Mouse (Mus musculus): ENCODE measurements around the gene Veph1.

The Veph1 gene

DNA sequence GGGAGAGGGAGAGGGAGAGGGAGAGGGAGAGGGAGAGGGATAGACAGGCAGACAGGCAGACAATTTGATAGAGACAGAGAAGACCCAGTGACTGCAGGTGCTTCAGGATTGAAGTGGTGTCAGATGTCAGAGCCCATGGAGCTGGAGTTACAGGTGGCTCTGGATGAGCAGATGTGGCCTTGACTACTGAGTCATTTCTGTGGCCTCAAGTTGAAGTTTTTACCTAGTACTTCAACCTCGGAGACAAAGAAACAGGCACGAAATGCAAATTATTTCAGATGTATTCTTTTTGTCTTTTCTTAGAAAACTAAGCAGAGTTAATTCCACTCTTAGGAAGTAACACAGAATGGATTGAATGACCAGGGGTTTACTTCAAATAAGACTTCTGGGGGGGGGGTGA lies 195.6 kb downstream of the Veph1 start:
- no peak for DNase-seq

DNA sequence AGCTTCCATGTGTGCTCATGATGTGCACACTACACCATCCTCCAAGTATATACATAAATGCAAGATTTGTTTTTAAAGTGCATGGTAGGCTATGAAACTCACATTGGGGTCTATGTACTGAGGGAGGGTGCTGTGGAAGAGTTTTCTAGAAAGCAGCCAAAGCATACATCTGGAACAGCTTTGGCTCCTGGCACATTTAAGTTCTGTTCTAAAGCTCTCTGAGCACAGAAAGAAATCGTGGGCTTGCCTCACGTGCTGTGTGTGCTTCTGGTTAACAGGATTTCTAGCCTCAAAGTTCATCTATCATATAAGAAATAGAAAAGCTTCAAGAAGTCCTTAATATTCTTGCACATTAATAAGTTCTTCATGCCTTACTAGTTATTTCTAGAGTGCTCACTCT lies 204.9 kb downstream of the Veph1 start:
- DNase-seq = no peak

DNA sequence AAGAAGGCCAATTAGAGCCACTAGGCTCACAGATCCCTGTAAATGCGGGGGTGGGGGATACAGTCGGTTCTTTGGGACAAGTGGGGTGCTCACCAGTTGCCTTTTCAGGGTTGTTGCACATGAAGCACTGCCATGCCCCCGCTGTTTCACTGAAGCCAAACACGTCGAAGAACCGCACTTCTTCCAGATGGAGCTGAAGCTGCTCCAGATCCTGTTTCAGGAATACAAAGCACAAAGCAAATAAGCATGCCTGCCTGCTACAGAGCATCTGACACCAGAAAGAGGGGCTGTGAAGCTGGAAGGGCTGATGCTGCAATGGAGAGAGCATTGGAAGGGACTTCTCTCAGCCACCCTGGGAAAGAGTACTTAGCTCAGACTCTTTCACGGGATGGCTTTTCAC lies 209.0 kb downstream of the Veph1 start:
- no peak for DNase-seq

DNA sequence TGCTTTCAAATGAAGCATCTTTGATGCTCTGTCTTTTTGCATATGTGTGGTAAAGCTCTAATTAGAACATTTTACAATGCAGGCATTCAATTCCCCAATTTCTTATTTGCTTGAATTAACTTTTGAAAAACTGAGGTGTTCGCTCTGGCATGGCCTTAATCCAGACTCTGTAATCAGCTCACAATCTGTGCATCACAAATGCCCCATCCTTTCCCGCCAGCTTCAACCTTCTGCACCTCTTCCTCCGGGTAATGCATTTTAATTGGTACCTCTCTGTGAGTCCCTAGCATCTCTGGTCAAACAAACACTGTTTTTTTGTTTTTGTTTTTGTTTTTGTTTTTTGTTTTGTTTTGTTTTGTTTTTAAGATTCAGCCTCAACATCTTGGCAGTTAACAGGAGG lies 212.8 kb downstream of the Veph1 start:
- DNase-seq = no peak

DNA sequence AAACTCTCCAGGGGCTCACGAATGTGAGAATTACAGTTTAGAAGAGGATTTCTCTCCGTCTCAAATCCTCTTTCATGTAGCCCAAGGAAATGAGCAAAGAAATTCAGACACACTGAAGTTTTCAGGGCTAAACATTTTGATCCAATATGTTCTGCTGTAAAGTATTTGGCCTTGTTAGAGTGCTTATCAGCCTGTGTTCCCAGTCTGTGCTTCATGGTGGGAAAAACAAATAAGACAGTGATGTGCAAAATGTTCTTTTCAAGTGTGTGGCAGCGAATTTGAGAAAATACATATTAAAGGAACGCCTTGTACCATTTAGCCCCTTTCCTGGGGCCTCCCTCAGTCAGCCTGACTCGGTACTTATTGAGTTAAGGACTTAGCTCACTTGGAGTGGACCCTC lies 213.2 kb downstream of the Veph1 start:
- DNase-seq = no peak

DNA sequence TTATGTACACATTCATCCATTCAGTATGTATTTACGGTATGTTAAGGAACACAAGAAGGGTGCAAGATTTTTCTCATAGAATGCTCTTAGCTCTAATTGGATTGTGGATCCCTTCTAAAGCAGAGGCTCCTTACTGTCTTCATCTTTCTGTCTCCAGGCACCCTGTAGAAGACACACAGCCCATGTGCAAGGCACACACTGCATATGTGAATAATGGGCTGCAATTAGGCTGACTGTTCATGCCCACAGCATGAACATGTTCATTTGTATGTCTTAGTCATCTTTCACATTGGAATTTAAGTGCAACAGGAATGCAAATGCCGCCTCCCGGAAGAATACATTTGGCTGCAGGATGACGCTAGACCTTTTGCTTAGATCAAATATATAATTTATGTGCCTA lies 213.7 kb downstream of the Veph1 start:
- no peak for DNase-seq

DNA sequence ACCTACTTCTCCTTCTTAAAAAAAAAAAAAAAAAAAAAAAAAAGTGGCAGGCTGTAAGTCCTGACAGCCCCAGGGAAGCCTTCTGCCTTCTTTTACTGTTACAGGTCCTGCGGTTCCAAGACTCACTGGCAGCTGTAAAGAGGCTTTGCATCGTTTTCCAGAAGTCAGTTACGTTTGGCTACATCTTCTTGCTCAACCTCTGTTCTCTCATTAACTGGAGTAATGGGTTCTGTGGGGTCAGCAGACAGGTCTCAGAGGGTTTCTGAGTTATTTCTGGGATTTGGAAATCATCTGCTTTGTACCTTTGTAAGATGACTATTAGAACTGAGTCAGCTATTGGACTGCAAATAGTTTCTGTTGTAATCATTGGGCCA lies 215.3 kb downstream of the Veph1 start:
- no peak for DNase-seq

DNA sequence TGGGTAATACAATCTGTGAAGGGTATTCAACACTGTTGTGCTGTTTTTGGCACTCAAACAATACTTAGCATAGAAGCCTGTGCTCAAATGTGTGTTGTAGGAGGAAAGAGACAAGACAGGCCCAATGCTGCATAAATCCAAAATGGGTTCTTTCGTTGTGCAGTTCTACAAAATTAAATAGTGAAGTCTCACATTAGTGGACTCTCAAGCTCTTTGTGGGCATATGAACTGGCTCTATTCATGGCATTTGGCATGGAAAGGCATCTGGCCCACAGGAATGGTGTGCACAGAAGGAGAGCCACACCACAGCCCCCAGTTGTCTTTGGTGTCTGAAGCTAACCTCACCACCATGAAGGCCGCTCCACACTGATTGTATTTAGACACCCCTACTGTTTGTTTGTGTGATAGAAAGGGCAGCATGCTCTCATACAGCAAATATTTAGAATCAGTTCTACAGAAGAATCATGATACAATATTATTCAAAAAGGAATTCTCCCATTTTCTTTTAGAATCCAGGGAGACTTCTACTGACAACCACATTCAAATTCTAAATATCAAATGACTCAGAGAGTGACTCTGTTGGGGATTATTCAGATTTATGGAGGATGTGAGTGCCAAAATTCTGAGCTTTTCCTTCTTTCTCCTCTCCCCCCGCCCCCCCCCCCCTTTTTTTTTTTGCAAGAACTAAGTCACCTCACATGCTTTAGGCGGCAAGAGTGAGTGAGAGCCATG lies 215.8 kb downstream of the Veph1 start:
- no peak for DNase-seq

DNA sequence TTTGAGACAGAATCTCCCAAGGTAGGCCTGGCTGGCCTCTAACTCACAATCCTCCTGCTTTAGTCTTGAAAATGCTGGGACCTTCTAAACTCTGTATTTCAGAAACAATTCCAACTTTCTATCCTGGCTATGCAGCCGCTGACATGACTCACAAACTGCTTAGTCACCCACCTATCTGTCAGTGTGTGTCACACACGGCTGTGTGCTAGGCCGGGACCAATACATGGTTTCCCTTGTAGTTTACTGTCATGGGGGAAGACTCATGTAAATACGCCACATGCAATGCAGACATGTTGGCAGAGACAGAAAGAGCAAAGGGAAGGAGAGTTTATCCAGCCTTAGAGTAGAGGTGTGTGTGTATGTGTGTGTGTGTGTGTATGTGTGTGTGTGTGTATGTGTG lies 216.8 kb downstream of the Veph1 start:
- no peak for DNase-seq

DNA sequence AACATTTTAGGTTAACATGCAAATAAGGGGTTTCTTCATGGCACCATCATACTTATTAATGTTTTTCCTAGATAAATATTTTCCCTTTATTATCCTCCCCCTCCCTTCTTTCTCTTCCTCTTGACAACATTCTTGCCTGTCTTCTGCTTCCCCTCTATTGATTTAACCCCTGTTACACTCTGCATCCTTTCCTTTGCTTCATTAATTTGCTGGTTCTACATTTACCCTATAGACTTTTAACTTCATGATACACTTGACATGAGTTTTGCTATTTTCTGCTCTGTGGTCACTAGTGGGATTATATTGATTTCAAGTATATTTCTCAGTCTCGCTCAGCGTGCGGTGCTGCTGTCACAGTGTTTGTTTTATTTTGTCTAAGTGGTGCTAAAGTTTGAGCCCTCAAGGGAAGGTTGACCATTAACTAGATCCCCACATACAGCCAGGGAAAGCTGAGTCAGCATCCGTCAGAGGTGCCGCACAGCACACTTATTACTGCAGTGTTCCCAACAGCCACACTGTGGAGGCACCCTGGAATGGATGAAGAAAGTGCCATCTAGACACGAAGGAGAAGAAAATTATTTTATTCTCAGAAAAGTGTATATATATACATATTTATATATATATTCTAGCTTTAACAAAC lies 217.6 kb downstream of the Veph1 start:
- no peak for DNase-seq

DNA sequence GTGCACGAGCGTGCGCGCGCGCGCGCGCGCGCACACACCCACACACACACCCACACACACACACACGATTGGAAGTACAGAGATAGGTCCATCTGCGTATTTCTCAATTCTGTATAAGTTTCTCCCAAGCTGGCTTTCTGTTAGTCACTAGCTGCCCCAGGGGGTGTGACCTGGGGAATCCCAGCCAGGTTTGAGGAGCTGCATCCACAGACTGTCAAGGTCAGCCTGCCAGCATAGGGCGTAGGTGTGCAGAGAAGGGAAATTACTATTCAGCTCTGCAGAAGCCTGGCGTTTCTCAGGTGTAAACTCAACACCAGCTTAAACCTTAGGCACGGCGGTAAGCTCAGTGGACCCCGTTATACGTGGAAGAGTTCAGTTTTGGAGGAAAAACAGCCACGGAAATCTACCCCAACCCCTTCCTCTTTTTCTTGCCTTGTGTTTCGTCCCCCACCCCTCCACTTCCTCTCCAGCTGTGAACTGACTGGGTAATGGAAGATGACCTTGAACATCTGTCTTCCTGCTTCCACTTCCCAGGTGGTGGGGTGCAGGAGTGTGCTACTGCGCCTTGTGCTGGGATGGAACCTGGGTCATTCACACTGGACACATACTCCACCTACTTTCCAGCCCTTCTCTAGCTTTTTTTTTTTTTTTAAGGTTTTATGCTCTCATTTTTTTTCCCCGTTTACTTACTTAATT lies 218.5 kb downstream of the Veph1 start:
- DNase-seq = peak; percentile 5

DNA sequence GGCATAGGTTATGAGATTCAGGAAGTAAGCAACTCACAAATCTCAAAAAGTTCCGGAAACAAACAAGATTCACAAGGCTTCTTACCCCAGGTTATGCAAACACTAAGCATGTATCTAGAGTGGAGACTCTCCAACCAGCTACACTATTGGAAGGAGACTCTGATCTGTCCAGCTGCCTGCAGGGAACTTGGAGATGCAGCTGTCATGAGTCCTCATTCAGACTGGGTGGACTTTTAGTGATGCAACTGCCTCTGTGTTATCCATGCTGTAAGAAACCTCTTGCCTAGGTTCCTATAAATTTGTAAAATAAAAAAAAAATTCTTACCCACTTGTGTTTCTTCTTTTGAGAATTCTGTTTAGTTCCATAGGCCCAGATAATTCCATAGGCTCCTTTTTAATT lies 226.4 kb downstream of the Veph1 start:
- DNase-seq = no peak

DNA sequence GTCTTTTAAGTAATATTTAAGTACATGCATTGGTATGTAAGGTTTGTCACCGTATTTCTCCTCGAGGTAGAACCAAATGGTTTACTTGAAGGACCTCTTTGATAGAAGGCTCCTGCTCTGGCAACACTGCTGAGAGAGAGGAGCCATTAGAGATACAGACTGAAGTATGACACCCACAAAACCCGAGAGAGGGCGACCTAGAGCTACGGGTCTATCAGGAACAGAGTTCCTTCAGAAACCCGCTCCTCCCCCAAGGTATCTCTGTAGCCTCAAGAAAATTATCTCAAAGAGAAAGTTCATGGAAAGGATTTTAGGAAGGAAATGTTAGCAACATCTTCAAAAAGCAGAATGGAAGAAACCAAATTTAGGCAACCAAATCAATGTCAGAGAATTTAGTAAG lies 232.8 kb downstream of the Veph1 start:
- DNase-seq = no peak

DNA sequence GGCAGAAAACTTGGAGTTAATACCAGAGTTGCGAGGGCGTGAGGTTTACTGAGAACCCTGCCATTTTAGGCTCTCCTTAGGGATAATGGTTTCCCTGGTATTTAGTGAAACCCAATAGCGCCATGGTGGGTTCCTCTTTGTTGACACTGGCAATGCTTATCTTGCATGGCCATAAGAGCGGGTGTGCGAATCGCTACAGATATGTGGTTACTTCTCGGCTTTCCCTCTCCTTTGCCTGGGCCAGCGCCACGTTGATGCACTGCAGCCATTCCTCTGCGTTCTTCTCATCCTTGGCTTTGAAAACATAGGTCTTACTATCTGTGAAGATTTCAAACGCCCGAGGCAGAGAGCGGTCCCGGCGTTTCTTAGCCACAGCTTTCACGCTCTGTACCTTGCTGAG lies 239.7 kb downstream of the Veph1 start:
- no peak for DNase-seq

DNA sequence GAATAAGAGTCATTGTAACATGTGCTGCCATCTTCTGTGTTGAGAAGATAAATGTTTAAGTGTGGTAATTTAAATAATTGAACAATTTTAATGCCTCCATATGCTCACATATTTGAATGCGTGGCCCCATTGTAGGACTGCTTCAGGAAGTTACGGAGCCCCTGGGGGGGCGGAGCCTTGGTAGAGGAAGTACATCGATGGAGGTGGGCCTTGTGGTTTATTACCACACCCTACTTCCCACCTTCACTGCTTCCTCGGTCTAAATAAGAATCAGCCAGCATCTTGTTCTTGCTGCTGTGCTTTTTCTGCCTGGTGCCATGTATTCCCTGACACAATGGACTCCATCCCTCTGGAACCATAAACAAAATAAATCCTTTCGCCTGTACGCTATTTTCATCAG lies 241.0 kb downstream of the Veph1 start:
- no peak for DNase-seq

DNA sequence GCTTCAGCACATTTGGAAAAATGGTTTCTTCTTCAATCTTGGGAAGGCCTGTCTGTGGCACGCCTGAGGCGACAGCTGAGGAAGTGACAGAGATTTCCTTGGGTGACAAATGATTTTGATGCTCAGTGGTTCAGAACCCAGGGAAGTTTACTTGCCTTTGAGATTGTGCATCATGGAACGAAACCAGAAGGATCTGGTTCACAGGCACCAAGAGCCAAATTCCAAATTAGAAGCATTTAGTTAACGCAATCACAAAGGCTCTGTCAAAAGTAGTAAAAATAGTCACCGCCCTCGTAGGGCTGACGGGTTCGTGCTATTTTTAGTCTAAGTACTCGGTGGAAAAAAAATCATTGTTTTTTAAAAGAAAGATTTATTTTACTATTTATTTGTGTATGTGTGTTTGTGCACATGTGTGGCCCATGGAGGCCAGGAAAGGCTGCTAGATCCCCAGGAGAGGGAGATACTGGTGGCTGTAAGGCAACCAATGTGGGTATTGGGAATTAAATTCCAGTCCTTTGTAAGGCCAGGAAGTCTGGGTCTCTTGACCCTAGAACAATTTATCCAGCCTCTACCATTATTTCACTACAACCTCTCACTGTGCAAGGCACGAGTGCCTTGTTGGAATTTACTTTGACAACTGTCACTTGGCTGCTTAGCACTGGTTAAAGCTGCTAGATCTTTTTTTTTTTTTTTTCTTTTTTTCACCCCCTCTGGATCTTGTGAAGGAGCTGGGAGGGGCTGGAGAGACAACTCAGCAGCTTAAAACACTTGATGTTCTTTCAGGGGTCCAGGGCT lies 246.3 kb downstream of the Veph1 start:
- DNase-seq = no peak

DNA sequence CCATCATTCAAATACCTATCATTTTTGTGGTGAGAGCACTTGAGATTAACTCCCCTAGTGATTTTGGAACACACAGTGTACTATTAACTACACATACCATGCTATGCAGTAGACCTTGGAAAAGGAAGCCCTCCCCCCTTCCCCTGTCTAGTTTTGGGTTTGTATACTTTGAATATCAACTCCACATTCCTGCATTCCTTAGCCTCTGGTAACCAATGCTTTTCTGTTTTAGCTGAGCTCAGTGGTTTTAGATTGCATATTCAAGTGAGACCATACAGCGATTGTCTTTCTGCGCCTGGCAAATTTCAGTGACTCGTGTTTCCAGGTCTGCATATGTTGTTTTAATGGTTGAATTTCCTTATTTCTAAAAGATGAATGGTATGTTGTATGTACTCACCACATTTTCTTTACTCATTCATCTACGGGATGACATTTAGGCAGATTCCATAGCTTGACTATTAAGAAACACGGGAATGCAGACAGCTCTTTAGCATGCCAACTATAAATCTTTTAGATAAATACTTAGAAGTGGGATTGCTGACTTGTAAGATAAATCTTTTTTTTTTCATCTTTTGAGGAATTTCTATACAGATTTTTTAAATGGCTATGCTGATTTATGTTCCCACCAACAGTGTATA lies 255.7 kb downstream of the Veph1 start:
- DNase-seq = no peak

DNA sequence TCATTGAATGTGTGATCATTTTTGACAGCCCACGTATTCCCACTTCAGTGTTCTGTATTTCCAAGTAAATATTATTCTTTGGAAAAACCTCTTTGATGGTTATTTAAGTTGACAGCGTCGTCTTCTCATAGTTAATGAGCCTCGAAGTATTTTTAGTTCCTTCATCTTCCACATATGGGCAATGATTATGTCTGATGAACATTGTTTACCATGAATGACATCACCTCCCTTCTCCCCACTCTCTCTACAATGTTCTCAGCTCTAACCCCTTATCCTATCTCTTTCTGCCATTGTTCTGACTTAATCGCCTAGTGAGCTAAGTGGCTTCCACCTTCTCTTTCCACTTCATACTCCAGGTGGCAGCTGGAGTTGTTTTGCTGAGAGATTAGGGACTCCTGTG lies 261.4 kb downstream of the Veph1 start:
- DNase-seq = no peak

DNA sequence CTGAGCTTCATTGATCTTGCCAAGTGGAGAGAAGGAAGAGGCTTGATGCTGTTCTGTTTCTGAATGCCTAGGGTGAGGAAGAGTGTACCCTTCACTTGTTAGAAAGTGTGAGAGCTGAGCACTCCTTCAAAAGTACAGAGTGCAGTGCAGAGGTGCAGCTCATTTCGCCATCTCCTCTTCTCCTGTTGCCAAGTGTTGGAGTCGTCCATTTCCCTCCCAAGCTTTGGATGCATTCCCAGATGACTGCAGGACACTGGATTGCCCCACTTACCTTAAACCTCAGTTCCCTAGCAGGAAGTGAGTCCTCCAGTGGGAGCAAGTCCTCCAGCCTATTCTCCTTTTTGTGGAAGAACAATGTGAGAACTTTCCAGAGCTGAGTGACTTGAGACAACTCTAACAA lies 263.3 kb downstream of the Veph1 start:
- no peak for DNase-seq

DNA sequence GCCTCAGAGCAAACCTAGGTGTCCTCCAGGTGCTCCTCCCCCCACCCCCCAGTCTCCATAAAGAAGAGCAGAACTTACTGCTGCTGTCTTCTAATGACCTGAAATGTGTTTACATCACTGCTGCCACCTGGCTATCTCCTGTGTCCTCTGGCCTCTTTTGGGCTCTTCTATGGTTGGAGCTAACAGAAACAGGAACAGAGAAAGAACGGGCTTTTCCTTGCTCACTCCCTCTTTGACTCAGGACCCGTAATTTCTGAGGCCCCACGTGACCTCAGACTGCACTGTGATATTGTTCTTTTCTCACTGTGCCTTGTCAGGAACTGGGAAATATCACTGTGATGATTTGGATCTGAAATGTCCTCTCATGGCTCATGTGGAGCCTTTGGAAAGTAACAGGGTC lies 271.2 kb downstream of the Veph1 start:
- DNase-seq = no peak

DNA sequence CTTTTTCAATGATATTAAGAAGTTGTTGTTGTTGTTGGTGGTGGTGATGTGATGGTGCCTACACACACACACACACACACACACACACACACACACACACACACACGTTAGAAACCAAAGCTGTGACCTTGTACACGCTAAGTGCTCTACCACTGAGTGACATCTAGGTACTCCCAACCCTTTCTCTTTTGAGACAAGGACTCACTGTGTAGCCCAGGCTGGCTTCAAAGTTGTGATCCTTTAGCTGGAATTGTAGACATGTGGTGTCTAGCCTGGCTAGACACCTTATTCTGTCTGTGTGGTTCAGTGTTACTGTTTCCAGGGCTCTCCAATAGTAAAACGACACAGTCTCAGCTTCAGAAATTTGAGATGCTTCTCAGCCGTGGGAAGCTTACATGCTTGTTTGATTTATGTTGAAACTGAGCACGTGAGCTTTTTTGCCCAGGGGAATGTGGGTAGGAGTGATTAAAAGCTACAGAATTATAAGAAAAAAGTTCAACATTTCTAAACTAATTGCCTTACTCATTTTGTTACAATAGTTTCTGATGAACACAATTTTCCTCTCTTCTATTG lies 272.3 kb downstream of the Veph1 start:
- no peak for DNase-seq

DNA sequence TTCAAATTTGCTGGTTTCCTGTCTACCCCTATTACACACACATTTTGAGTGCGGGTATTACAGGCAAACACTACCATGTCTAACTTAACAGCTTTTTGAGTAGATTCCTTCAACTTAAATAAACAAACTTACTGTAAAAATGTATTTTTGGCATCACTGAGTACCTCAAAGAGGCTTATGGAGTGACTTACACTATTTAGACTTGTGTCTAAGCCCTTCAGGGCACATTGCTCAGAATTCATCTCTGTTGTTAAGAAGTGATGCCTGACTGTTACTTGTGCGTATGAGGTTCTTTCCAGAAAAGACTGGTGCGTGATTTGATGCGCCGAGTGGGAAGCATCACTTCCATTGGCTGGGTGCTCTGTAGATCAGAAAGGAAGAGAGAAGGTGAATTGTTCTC lies 277.5 kb downstream of the Veph1 start:
- no peak for DNase-seq
